Mouse (Mus musculus) MEL (cell line): ENCODE measurements around the gene Pptc7. TPM values are rescaled to one million over a fixed set of nuclear protein-coding genes. Genes with fewer than 3 reads are reported as not detected.
A peak's percentile ranks its signal among the peaks of the same experiment; 100 is the strongest.

Experiments used
- DNase-seq: peaks from one replicate; pipeline ENCODE4 v3.0.0; 2011; ENCODE audit warnings: low read depth, low spot score
- H3K27ac ChIP-seq: 2 replicates; pipeline ENCODE4 v1.5.1; 2012; ENCODE audit warnings: low read depth, mild to moderate bottlenecking, control low read depth, low read length, moderate library complexity; ENCODE audit not compliant: control insufficient read depth
- H3K27me3 ChIP-seq, 2 experiments: fragments of 150-350 bp in 1 of 2; sonication (generic) in 1 of 2; 2 replicates each; pipeline ENCODE4 v1.6.1; 2012; ENCODE audit warnings: low read length in 2 of 2, mild to moderate bottlenecking in 2 of 2, improper control_type of control experiment in 1 of 2, moderate library complexity in 1 of 2; ENCODE audit not compliant: insufficient read depth in 2 of 2, control insufficient read depth in 1 of 2
- H3K36me3 ChIP-seq, 2 experiments: 2 replicates each; pipeline ENCODE4 v1.6.1; 2012 to 2014; ENCODE audit warnings: low read length in 2 of 2, improper control_type of control experiment in 1 of 2, inconsistent platforms in 1 of 2, mild to moderate bottlenecking in 1 of 2; ENCODE audit not compliant: insufficient read depth in 2 of 2, control insufficient read depth in 1 of 2
- H3K4me1 ChIP-seq, 2 experiments: fragments of 150-350 bp in 1 of 2; sonication (generic) in 1 of 2; 2 replicates each; pipeline ENCODE4 v1.6.1; 2012; ENCODE audit warnings: low read length in 2 of 2, improper control_type of control experiment in 1 of 2, mild to moderate bottlenecking in 1 of 2; ENCODE audit not compliant: insufficient read depth in 2 of 2, control insufficient read depth in 1 of 2
- H3K4me3 ChIP-seq, 2 experiments: fragments of 150-350 bp in 1 of 2; sonication (generic) in 1 of 2; 2 replicates each; pipeline ENCODE4 v1.5.1; 2012; ENCODE audit warnings: low read depth in 2 of 2, low read length in 2 of 2, mild to moderate bottlenecking in 2 of 2, moderate library complexity in 2 of 2, control low read depth in 1 of 2, improper control_type of control experiment in 1 of 2; ENCODE audit not compliant: control insufficient read depth in 1 of 2, insufficient read depth in 1 of 2
- H3K79me2 ChIP-seq: 2 replicates; pipeline ENCODE4 v1.6.1; 2012; ENCODE audit warnings: mild to moderate bottlenecking, low read length, moderate library complexity; ENCODE audit not compliant: control insufficient read depth, poor library complexity, insufficient read depth
- H3K9ac ChIP-seq: 2 replicates; pipeline ENCODE4 v1.6.1; 2012; ENCODE audit warnings: low read depth, mild to moderate bottlenecking, control low read depth, low read length, moderate library complexity; ENCODE audit not compliant: control insufficient read depth, poor library complexity, severe bottlenecking
- H3K9me3 ChIP-seq: fragments of 150-350 bp; sonication (generic); replicated peaks from 2 replicates; pipeline ENCODE4 v1.6.1; 2012; ENCODE audit warnings: mild to moderate bottlenecking, low read length, improper control_type of control experiment, moderate library complexity; ENCODE audit not compliant: insufficient read depth
- BHLHE40 ChIP-seq: IDR thresholded peaks from 2 replicates; pipeline ENCODE4 v1.6.1; 2012; ENCODE audit warnings: low read depth, mild to moderate bottlenecking, inconsistent platforms, low read length, improper control_type of control experiment, borderline replicate concordance
- CHD1 ChIP-seq: IDR thresholded peaks from 2 replicates; pipeline ENCODE4 v1.6.1; 2012; ENCODE audit warnings: low read depth, mild to moderate bottlenecking, inconsistent platforms, low read length, improper control_type of control experiment
- CTCF ChIP-seq, 3 experiments: IDR thresholded peaks in 2 of 3; conservative IDR thresholded peaks in 1 of 3; 2 replicates each; pipeline ENCODE4 v1.5.1; 2011 to 2012; ENCODE audit warnings: low read length in 3 of 3, low read depth in 2 of 3, mild to moderate bottlenecking in 2 of 3, improper control_type of control experiment in 1 of 3, inconsistent platforms in 1 of 3, mixed read lengths in 1 of 3, moderate library complexity in 1 of 3; ENCODE audit not compliant: control insufficient read depth in 1 of 3, insufficient read depth in 1 of 3, poor library complexity in 1 of 3, severe bottlenecking in 1 of 3
- E2F4 ChIP-seq: IDR thresholded peaks from 2 replicates; pipeline ENCODE4 v1.6.1; 2011; ENCODE audit warnings: low read depth, low read length, improper control_type of control experiment, borderline replicate concordance
- EP300 ChIP-seq, 2 experiments: IDR thresholded peaks; 2 replicates each; pipeline ENCODE4 v1.6.1; 2011; ENCODE audit warnings: improper control_type of control experiment in 2 of 2, low read length in 2 of 2, low read depth in 1 of 2, mild to moderate bottlenecking in 1 of 2
- GABPA ChIP-seq: IDR thresholded peaks from 2 replicates; pipeline ENCODE4 v1.6.1; 2012; ENCODE audit warnings: low read depth, mild to moderate bottlenecking, inconsistent platforms, low read length, improper control_type of control experiment, moderate library complexity
- KAT2A ChIP-seq: conservative IDR thresholded peaks from 2 replicates; pipeline ENCODE4 v1.6.1; 2012; ENCODE audit warnings: low read depth, low read length, improper control_type of control experiment, inconsistent platforms
- MAX ChIP-seq: IDR thresholded peaks from 2 replicates; pipeline ENCODE4 v1.6.1; 2011; ENCODE audit warnings: low read length, improper control_type of control experiment
- MAZ ChIP-seq: IDR thresholded peaks from 2 replicates; pipeline ENCODE4 v1.6.1; 2012; ENCODE audit warnings: low read depth, mild to moderate bottlenecking, inconsistent platforms, low read length, improper control_type of control experiment
- MXI1 ChIP-seq: IDR thresholded peaks from 2 replicates; pipeline ENCODE4 v1.6.1; 2011; ENCODE audit warnings: mild to moderate bottlenecking, low read depth, low read length, improper control_type of control experiment
- MYC ChIP-seq: IDR thresholded peaks from 2 replicates; pipeline ENCODE4 v1.6.1; 2011; ENCODE audit warnings: low read depth, mild to moderate bottlenecking, low read length, improper control_type of control experiment, moderate library complexity
- NELFE ChIP-seq: IDR thresholded peaks from 2 replicates; pipeline ENCODE4 v1.6.1; 2011; ENCODE audit warnings: low read depth, low read length, improper control_type of control experiment
- POLR2AphosphoS2 ChIP-seq: IDR thresholded peaks from 2 replicates; pipeline ENCODE4 v1.6.1; 2011; ENCODE audit warnings: low read length, improper control_type of control experiment
- POLR2AphosphoS5 ChIP-seq: IDR thresholded peaks from 2 replicates; pipeline ENCODE4 v1.6.1; 2012; ENCODE audit warnings: low read depth, borderline replicate concordance, mild to moderate bottlenecking, inconsistent platforms, low read length, moderate library complexity, mixed read lengths
- RAD21 ChIP-seq: IDR thresholded peaks from 2 replicates; pipeline ENCODE4 v1.6.1; 2011; ENCODE audit warnings: mild to moderate bottlenecking, low read depth, low read length, improper control_type of control experiment
- RCOR1 ChIP-seq: IDR thresholded peaks from 2 replicates; pipeline ENCODE4 v1.6.1; 2012; ENCODE audit warnings: low read depth, mild to moderate bottlenecking, inconsistent platforms, low read length, improper control_type of control experiment
- TAL1 ChIP-seq: IDR thresholded peaks from 2 replicates; pipeline ENCODE4 v1.6.1; 2012; ENCODE audit warnings: mild to moderate bottlenecking, inconsistent platforms, low read length, moderate library complexity, mixed read lengths
- UBTF ChIP-seq: IDR thresholded peaks from 2 replicates; pipeline ENCODE4 v1.6.1; 2012; ENCODE audit warnings: low read depth, mild to moderate bottlenecking, inconsistent platforms, low read length, improper control_type of control experiment, moderate library complexity, borderline replicate concordance; ENCODE audit not compliant: insufficient read depth
- USF2 ChIP-seq, 2 experiments: IDR thresholded peaks; 2 replicates each; pipeline ENCODE4 v1.6.1; 2011 to 2012; ENCODE audit warnings: improper control_type of control experiment in 2 of 2, low read length in 2 of 2, borderline replicate concordance in 1 of 2, inconsistent platforms in 1 of 2, low read depth in 1 of 2, mild to moderate bottlenecking in 1 of 2; ENCODE audit not compliant: insufficient read depth in 1 of 2
- ZKSCAN1 ChIP-seq: IDR thresholded peaks from 2 replicates; pipeline ENCODE4 v1.6.1; 2012; ENCODE audit warnings: low read depth, mild to moderate bottlenecking, inconsistent platforms, low read length, improper control_type of control experiment, moderate library complexity
- ZNF384 ChIP-seq: IDR thresholded peaks from 2 replicates; pipeline ENCODE4 v1.6.1; 2012; ENCODE audit warnings: low read depth, mild to moderate bottlenecking, inconsistent platforms, low read length, improper control_type of control experiment
- polyA plus RNA-seq, 2 experiments: library from polyadenylated mRNA; stranded (reverse) in 1 of 2; unstranded in 1 of 2; fragments of >175 nt in 1 of 2; fragments of >200 nt in 1 of 2; gene quantifications; 2 replicates each; pipeline versions ENCODE4 v1.2.1 to v1.2.4; 2012; ENCODE audit warnings: low replicate concordance in 2 of 2, low read depth in 1 of 2; ENCODE audit not compliant: insufficient read length in 2 of 2, insufficient read depth in 1 of 2, missing spikeins in 1 of 2
- total RNA-seq: library from RNA; depleted of rRNA; stranded (reverse); fragments of 300-350 nt; gene quantifications from 2 replicates; pipeline ENCODE4 v1.2.3, GENCODE M21; 2012

Gene Pptc7
- total and polyA plus RNA-seq, 3 experiments: 17.3 to 22.3 TPM; not detected in 1

DNA sequence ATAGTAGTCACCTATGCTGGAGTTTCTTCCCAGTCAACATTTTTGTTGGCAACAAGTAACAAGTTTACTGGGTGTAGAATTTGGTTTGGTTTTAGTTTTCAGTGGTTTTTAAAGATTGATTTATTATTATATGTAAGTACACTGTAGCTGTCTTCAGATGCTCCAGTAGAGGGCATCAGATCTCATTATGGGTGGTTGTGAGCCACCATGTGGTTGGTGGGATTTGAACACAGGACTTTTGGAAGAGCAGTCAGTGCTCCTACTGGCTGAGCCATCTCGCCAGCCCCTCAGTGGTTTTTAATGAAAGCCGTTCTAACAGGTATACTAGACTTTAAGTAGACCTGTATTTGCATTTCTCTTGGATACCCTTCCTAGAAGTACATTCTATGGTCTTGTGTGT, 18.2 kb upstream of the Pptc7 start:
- Histone ChIP-seq H3K79me2 (peaks cover 3% of the 10 kb centered on the region; the same call in 1 of the 2 replicates), H3K27ac (no peak overlapping the region), H3K36me3 (peaks cover 0 to 21% of the 10 kb centered on the region in 2 experiments; a peak in 2 of 4 replicates), H3K9ac (no peak overlapping the region), H3K4me1 (peaks cover 2 to 20% of the 10 kb centered on the region in 2 experiments; a peak in 3 of 4 replicates), H3K4me3 (no peak overlapping the region), H3K9me3 (no peaks in the 10 kb centered on the region), H3K27me3 (no peaks in the 10 kb centered on the region)
- DNase-seq: no peak
- no peak for TF ChIP-seq MAX
- no peak for TF ChIP-seq KAT2A
- TF ChIP-seq EP300 (IDR thresholded peaks at IDR 0.05; ENCODE audit: low read depth in 1 of 2, low read length in 2 of 2): no peak
- no peak for TF ChIP-seq UBTF
- TF ChIP-seq TAL1: no peak
- peak; percentile 61; the same call in 1 of the 2 replicates for TF ChIP-seq MYC
- TF ChIP-seq CTCF (IDR thresholded peaks at IDR 0.05 in 2 of 3, conservative IDR thresholded peaks at IDR 0.05 in 1 of 3; ENCODE audit: control insufficient read depth in 1 of 3, insufficient read depth in 1 of 3, low read depth in 2 of 3, low read length in 3 of 3, poor library complexity in 1 of 3, severe bottlenecking in 1 of 3): peak; percentile 11 to 54 (median 22); a peak in 3 of 6 replicates
- no peak for TF ChIP-seq MAZ

DNA sequence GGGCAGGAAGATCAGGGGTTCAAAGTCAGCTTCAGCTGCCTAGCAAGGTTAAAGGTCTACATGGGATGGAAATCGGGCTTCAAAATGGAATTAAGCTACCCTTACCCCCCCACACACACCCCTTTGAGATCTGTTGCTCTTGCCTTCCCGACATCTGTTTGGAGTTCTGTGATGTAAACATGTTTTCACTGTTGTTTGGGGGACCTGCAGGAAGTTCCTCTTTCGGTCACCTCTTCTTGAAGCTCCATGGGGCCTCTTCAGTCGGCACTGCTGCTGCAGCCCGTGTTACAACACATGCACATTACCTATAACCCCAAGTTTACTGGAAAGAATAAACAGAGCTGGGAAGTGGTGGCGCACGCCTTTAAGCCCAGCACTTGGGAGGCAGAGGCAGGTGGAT, 17.0 kb upstream of the Pptc7 start:
- H3K9ac ChIP-seq: no peak overlapping the region; the same call in 1 of the 2 replicates
- no peaks in the 10 kb centered on the region for H3K9me3 ChIP-seq
- H3K27ac ChIP-seq: no peak overlapping the region
- H3K4me1 ChIP-seq: peaks cover 2 to 16% of the 10 kb centered on the region in 2 experiments; a peak in 3 of 4 replicates
- TF ChIP-seq MAZ: no peak
- no peak for TF ChIP-seq POLR2AphosphoS5
- no peak for TF ChIP-seq USF2 (IDR thresholded peaks at IDR 0.05; ENCODE audit: borderline replicate concordance in 1 of 2, insufficient read depth in 1 of 2, low read depth in 1 of 2, low read length in 2 of 2)
- TF ChIP-seq RCOR1: no peak
- no peak for TF ChIP-seq BHLHE40
- TF ChIP-seq RAD21: no peak
- no peak for TF ChIP-seq GABPA
- TF ChIP-seq E2F4: no peak
- no peak for TF ChIP-seq ZNF384
- no peak for TF ChIP-seq NELFE
- no peak for TF ChIP-seq MAX
- TF ChIP-seq POLR2AphosphoS2: no peak
- no peak for TF ChIP-seq CHD1
- TF ChIP-seq MXI1: no peak
- no peak for TF ChIP-seq ZKSCAN1
- no peak for TF ChIP-seq MYC
- no peak for TF ChIP-seq CTCF (IDR thresholded peaks at IDR 0.05 in 2 of 3, conservative IDR thresholded peaks at IDR 0.05 in 1 of 3; ENCODE audit: control insufficient read depth in 1 of 3, insufficient read depth in 1 of 3, low read depth in 2 of 3, low read length in 3 of 3, poor library complexity in 1 of 3, severe bottlenecking in 1 of 3)
- TF ChIP-seq KAT2A: no peak
- no peaks in the 10 kb centered on the region for H3K27me3 ChIP-seq
- peaks cover 3% of the 10 kb centered on the region; the same call in 1 of the 2 replicates for H3K79me2 ChIP-seq
- H3K4me3 ChIP-seq: no peak overlapping the region
- H3K36me3 ChIP-seq: peaks cover 0 to 19% of the 10 kb centered on the region in 2 experiments; a peak in 2 of 4 replicates
- peak; percentile 60 for DNase-seq
